Mouse (Mus musculus) brain, adult 2 months (tissue): ENCODE data around the gene 4930402H24Rik.

Source experiments
- DNase-seq: peaks from one replicate; pipeline ENCODE4 v3.0.0; 2011; ENCODE audit warnings: low read depth, low spot score

Gene 4930402H24Rik

GRCm38 (mm10) chr2:130813729-130814128 is 92.5 kb downstream of the 4930402H24Rik start:
- DNase-seq = peak; percentile 26

GRCm38 (mm10) chr2:130812487-130812886 is 93.7 kb downstream of the 4930402H24Rik start:
- no peak for DNase-seq

GRCm38 (mm10) chr2:130805146-130805545 is 101.1 kb downstream of the 4930402H24Rik start:
- no peak for DNase-seq

- peak; percentile 61 for DNase-seq
Measured at GRCm38 (mm10) chr2:130803706-130804105, 102.5 kb downstream of the 4930402H24Rik start.

- no peak for DNase-seq
Measured at GRCm38 (mm10) chr2:130795731-130796130, 110.5 kb downstream of the 4930402H24Rik start.

- DNase-seq = peak; percentile 94
Measured at GRCm38 (mm10) chr2:130791722-130792121, 114.5 kb downstream of the 4930402H24Rik start.

- DNase-seq = peak; percentile 29
Measured at GRCm38 (mm10) chr2:130789642-130790041, 116.6 kb downstream of the 4930402H24Rik start.

- DNase-seq = peak; percentile 63
Measured at GRCm38 (mm10) chr2:130789039-130789438, 117.2 kb downstream of the 4930402H24Rik start.

- no peak for DNase-seq
Measured at GRCm38 (mm10) chr2:130784939-130785338, 121.3 kb downstream of the 4930402H24Rik start.

GRCm38 (mm10) chr2:130780615-130781303 is 125.4 kb downstream of the 4930402H24Rik start:
- DNase-seq = no peak

- DNase-seq = no peak
Measured at GRCm38 (mm10) chr2:130779935-130780334, 126.3 kb downstream of the 4930402H24Rik start.

GRCm38 (mm10) chr2:130776610-130777009 is 129.6 kb downstream of the 4930402H24Rik start:
- no peak for DNase-seq

GRCm38 (mm10) chr2:130767483-130767882 is 138.7 kb downstream of the 4930402H24Rik start:
- peak; percentile 48 for DNase-seq

- DNase-seq = peak; percentile 77
Measured at GRCm38 (mm10) chr2:130765396-130765795, 140.8 kb downstream of the 4930402H24Rik start.

GRCm38 (mm10) chr2:130760876-130761275 is 145.3 kb downstream of the 4930402H24Rik start:
- no peak for DNase-seq

GRCm38 (mm10) chr2:130755061-130755607 is 151.1 kb downstream of the 4930402H24Rik start:
- DNase-seq = peak; percentile 53

- peak; percentile 60 for DNase-seq
Measured at GRCm38 (mm10) chr2:130754596-130754995, 151.6 kb downstream of the 4930402H24Rik start.

- DNase-seq = no peak
Measured at GRCm38 (mm10) chr2:130750449-130750848, 155.8 kb downstream of the 4930402H24Rik start.

GRCm38 (mm10) chr2:130749708-130750107 is 156.5 kb downstream of the 4930402H24Rik start:
- no peak for DNase-seq

GRCm38 (mm10) chr2:130743576-130743975 is 162.6 kb downstream of the 4930402H24Rik start:
- no peak for DNase-seq

GRCm38 (mm10) chr2:130740096-130740495 is 166.1 kb downstream of the 4930402H24Rik start:
- DNase-seq = peak; percentile 79

- peak; percentile 84 for DNase-seq
Measured at GRCm38 (mm10) chr2:130738019-130738418, 168.2 kb downstream of the 4930402H24Rik start.

GRCm38 (mm10) chr2:130735281-130735680 is 170.9 kb downstream of the 4930402H24Rik start:
- DNase-seq = peak; percentile 84
